Mouse (Mus musculus) cortical plate, adult 2 months (tissue): Measurements from ENCODE around the gene Psen2.

ENCODE experiments used
- CTCF ChIP-seq: fragments of 200-500 bp; IDR thresholded peaks from 2 replicates; pipeline ENCODE4 v1.5.1; 2011; ENCODE audit warnings: mild to moderate bottlenecking, control low read depth, low read length; ENCODE audit not compliant: insufficient read depth; ENCODE audit errors: extremely low read depth
- POLR2A ChIP-seq: fragments of 200-500 bp; IDR thresholded peaks from 2 replicates; pipeline ENCODE4 v1.6.1; 2011; ENCODE audit warnings: mild to moderate bottlenecking, low read length, control low read depth; ENCODE audit not compliant: insufficient read depth; ENCODE audit errors: extremely low read depth

GRCm38 (mm10) chr1:180226766-180227165 lies 36.5 kb downstream of the Psen2 start:
- TF ChIP-seq CTCF (no peak), POLR2A (no peak)
